Mouse (Mus musculus): ENCODE measurements around the gene Sh2b2.

DNA sequence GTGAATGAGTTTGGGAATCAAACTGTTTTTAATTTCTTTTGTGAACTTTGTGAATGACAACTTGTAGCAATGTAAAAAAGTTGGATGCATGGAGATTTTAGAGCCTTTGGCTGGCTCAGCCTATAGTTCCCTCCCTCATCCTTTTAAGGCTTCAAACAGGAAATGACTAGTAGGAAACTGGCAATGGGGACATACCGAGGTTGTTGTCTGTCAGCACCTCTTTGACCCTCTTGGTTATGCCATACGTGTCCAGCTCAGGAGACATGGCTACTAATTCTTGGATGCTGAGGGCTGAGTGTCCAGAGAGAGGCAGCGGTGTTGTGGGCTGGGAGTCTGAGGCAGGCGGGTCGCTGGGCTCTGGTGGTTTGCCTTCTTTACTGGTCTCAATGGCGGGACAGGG lies 40.2 kb upstream of the Sh2b2 start:
- TF ChIP-seq POLR2A (IDR thresholded peaks at IDR 0.05; ENCODE audit: low read depth, low read length) (no peak), CTCF (IDR thresholded peaks at IDR 0.05; ENCODE audit: extremely low read depth, insufficient read length, insufficient replicate concordance, low read depth, low read length) (no peak)
